Mouse (Mus musculus) liver, adult 2 months (tissue): ENCODE measurements around the gene Nppb.

ENCODE experiments used
- CTCF ChIP-seq: fragments of 200-500 bp; IDR thresholded peaks from 2 replicates; pipeline ENCODE4 v1.5.1; 2011; ENCODE audit warnings: low read depth, low read length, control low read depth
- POLR2A ChIP-seq: fragments of 200-500 bp; IDR thresholded peaks from 2 replicates; pipeline ENCODE4 v1.6.1; 2011; ENCODE audit warnings: low read length, control low read depth; ENCODE audit not compliant: insufficient read depth; ENCODE audit errors: extremely low read depth

GRCm38 (mm10) chr4:147937021-147937420 is 48.6 kb upstream of the Nppb start:
- TF ChIP-seq CTCF, result no peak
- no peak for TF ChIP-seq POLR2A
